Mouse (Mus musculus): ENCODE results near the gene Fbxo22.

GRCm38 (mm10) chr9:55226251-55226650 is 17.5 kb downstream of the Fbxo22 start:
- no peak for TF ChIP-seq CTCF (IDR thresholded peaks at IDR 0.05; ENCODE audit: low read depth)
- no peak for TF ChIP-seq EP300 (IDR thresholded peaks at IDR 0.05; ENCODE audit: low read depth)
